ENCODE assay signal across 22 mouse cellular contexts in the genomic region with DNA sequence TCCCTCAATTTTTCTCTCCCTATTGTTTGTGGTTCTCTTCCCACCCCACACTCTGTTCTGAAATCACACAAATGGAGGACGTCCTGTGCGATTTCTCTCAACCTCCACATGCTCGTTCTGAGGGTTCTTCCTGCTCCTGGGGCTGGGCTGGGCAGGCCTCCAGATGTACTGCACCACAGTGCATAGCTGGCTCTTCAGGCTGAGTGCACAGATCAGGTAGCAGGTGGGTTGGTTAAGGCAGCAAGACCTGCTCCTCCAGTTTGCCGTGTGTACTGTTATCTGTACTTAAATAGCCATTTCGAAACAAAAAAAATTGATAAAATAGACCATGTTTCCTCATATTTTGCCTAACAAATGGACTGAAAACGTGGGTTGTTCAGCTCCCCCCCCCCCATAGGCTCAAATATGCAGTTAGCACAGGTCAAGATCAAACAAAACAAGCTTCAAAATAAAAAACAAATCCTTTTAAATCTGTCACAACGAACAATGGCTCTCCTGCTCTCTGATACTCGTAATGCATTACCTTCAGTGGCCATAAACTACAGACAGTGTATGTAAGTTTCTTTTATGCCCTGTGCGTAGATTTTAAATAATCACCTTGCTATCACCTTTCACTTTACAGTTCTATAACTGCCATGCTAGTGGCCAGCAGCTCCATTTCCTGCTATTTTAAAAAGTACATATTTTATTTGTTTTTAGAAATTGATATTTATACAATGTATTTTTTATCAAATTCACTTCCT. TPM values are rescaled to one million over a fixed set of nuclear protein-coding genes. Genes with fewer than 3 reads are reported as not detected.
DNase-seq lines count a peak whose midpoint lies in the region; ATAC-seq and TF ChIP-seq lines count a peak whose summit lies in the region.
"Had no signal": no experiment of that assay in that cellular context is flagged by ENCODE, and none has a peak within 500 bp of the region (broad histone marks: within the 10 kb centered on the region; RNA-seq: fewer than 3 reads in every experiment).

No protein-coding gene starts in this region.

- H3K36me3 ChIP-seq in intestine, embryonic 15.5 days, result no peaks in the 10 kb centered on the region
- H3K36me3 ChIP-seq in lung, embryonic 16.5 days (ENCODE audit: control insufficient read depth, insufficient read depth, low read length), result no peaks in the 10 kb centered on the region
- no peaks in the 10 kb centered on the region for H3K36me3 ChIP-seq in stomach, embryonic 16.5 days (ENCODE audit: control insufficient read depth, insufficient read depth, low read length)
- H3K36me3 ChIP-seq in liver, postnatal 0 days (replicated peaks; ENCODE audit: insufficient read depth, low read length), result no peaks in the 10 kb centered on the region
- H3K36me3 ChIP-seq: hindbrain, embryonic 12.5 days; limb, embryonic 12.5 days; liver, embryonic 15.5 days; neural tube, embryonic 15.5 days had no signal

- no peak overlapping the region for H3K4me2 ChIP-seq in intestine, embryonic 15.5 days (replicated peaks)
- H3K4me2 ChIP-seq in lung, embryonic 16.5 days (ENCODE audit: low read depth, low read length), result peak overlapping the region; percentile 32
- 0 out of 2 replicates have a peak overlapping the region, but pooled peaks have one; percentile 19 for H3K4me2 ChIP-seq in stomach, embryonic 16.5 days (ENCODE audit: low read depth, low read length)
- no peak overlapping the region for H3K4me2 ChIP-seq in liver, postnatal 0 days (ENCODE audit: low read depth, low read length)
- H3K4me2 ChIP-seq: hindbrain, embryonic 12.5 days; limb, embryonic 12.5 days; liver, embryonic 15.5 days; midbrain, embryonic 11.5 days; neural tube, embryonic 15.5 days had no signal

- peak; percentile 96 for ATAC-seq in intestine, embryonic 15.5 days
- peak; percentile 96 for ATAC-seq in lung, embryonic 16.5 days (ENCODE audit: low read depth)
- ATAC-seq in stomach, embryonic 16.5 days (ENCODE audit: insufficient read depth, low FRiP score), result peak; percentile 97
- ATAC-seq in liver, postnatal 0 days, result no peak
- ATAC-seq: CD4-positive, CD25-positive, alpha-beta regulatory T cell, adult 4 months had no signal

- TF ChIP-seq EP300 in liver, postnatal 0 days (IDR thresholded peaks at IDR 0.05; ENCODE audit: low read depth), result no peak

- no peak for TF ChIP-seq CTCF in liver, postnatal 0 days (IDR thresholded peaks at IDR 0.05; ENCODE audit: low read depth)

- peaks cover 31% of the 10 kb centered on the region for H3K27me3 ChIP-seq in intestine, embryonic 15.5 days (replicated peaks)
- H3K27me3 ChIP-seq in lung, embryonic 16.5 days (ENCODE audit: control insufficient read depth, insufficient read depth, low read depth, low read length), result peaks cover 41% of the 10 kb centered on the region
- peaks cover 32% of the 10 kb centered on the region for H3K27me3 ChIP-seq in stomach, embryonic 16.5 days (ENCODE audit: control insufficient read depth, insufficient read depth, low read length)
- peaks cover 54% of the 10 kb centered on the region for H3K27me3 ChIP-seq in liver, postnatal 0 days (ENCODE audit: insufficient read depth, low read length)

- no peak overlapping the region for H3K4me3 ChIP-seq in intestine, embryonic 15.5 days (replicated peaks)
- no peak overlapping the region for H3K4me3 ChIP-seq in lung, embryonic 16.5 days (ENCODE audit: low read length)
- no peak overlapping the region for H3K4me3 ChIP-seq in stomach, embryonic 16.5 days (replicated peaks; ENCODE audit: low read length)
- H3K4me3 ChIP-seq in liver, postnatal 0 days (ENCODE audit: low read depth, low read length), result no peak overlapping the region
- H3K4me3 ChIP-seq: hindbrain, embryonic 12.5 days; limb, embryonic 12.5 days; liver, embryonic 15.5 days; neural tube, embryonic 15.5 days had no signal

- 0 out of 2 replicates have a peak overlapping the region, but pooled peaks have one; percentile 4 for H3K27ac ChIP-seq in intestine, embryonic 15.5 days
- H3K27ac ChIP-seq in lung, embryonic 16.5 days (ENCODE audit: low read length), result peak overlapping the region; percentile 82
- H3K27ac ChIP-seq in stomach, embryonic 16.5 days (ENCODE audit: low read length), result peak overlapping the region; percentile 80
- no peak overlapping the region for H3K27ac ChIP-seq in liver, postnatal 0 days (ENCODE audit: low read depth)
- H3K27ac ChIP-seq: hindbrain, embryonic 12.5 days; limb, embryonic 12.5 days; liver, embryonic 15.5 days; neural tube, embryonic 15.5 days had no signal

- 45% methylated on average over 9 of the region's 9 CpGs for WGBS in intestine, embryonic 15.5 days
- 38% methylated on average over 9 of the region's 9 CpGs for WGBS in lung, embryonic 16.5 days
- WGBS in stomach, embryonic 16.5 days, result 49% methylated on average over 9 of the region's 9 CpGs
- WGBS in liver, postnatal 0 days (ENCODE audit: insufficient replicate concordance), result 53% methylated on average over 9 of the region's 9 CpGs

- H3K4me1 ChIP-seq in intestine, embryonic 15.5 days (replicated peaks), result peaks cover 10% of the 10 kb centered on the region
- no peaks in the 10 kb centered on the region for H3K4me1 ChIP-seq in lung, embryonic 16.5 days (replicated peaks; ENCODE audit: control insufficient read depth, insufficient read depth, low read length)
- H3K4me1 ChIP-seq in stomach, embryonic 16.5 days (ENCODE audit: control insufficient read depth, insufficient read depth, low read length), result 0 out of 2 replicates have a peak, but pooled peaks cover 2% of the 10 kb centered on the region
- H3K4me1 ChIP-seq in liver, postnatal 0 days (ENCODE audit: insufficient read depth), result peaks cover 3% of the 10 kb centered on the region; the same call in 1 of the 2 replicates
- H3K4me1 ChIP-seq: liver, embryonic 15.5 days had no signal

- H3K9me3 ChIP-seq in intestine, embryonic 15.5 days, result no peaks in the 10 kb centered on the region
- no peaks in the 10 kb centered on the region for H3K9me3 ChIP-seq in lung, embryonic 16.5 days (ENCODE audit: control insufficient read depth, low read length)
- H3K9me3 ChIP-seq in stomach, embryonic 16.5 days (replicated peaks; ENCODE audit: control insufficient read depth, low read length), result no peaks in the 10 kb centered on the region
- no peaks in the 10 kb centered on the region for H3K9me3 ChIP-seq in liver, postnatal 0 days (ENCODE audit: low read length)
- H3K9me3 ChIP-seq: hindbrain, embryonic 12.5 days; limb, embryonic 12.5 days; liver, embryonic 15.5 days; neural tube, embryonic 15.5 days had no signal

- H3K9ac ChIP-seq in intestine, embryonic 15.5 days, result no peak overlapping the region
- no peak overlapping the region for H3K9ac ChIP-seq in lung, embryonic 16.5 days (ENCODE audit: low read length)
- H3K9ac ChIP-seq in stomach, embryonic 16.5 days (ENCODE audit: low read length), result no peak overlapping the region
- H3K9ac ChIP-seq in liver, postnatal 0 days (replicated peaks), result no peak overlapping the region
- H3K9ac ChIP-seq: hindbrain, embryonic 12.5 days; limb, embryonic 12.5 days; liver, embryonic 15.5 days; neural tube, embryonic 15.5 days had no signal

- DNase-seq in urinary bladder, adult 18-20 months (ENCODE audit: low spot score in 2 of 2), result peak; percentile 42 to 65
- no peak for DNase-seq in urinary bladder, postnatal 10 days (ENCODE audit: low spot score)
- DNase-seq in yolk sac, embryonic 10.5 days (ENCODE audit: low spot score), result no peak
- DNase-seq in gastrocnemius, postnatal 4 days (ENCODE audit: low spot score in 2 of 2), result no peak
- no peak for DNase-seq in liver, postnatal 0 days
- DNase-seq: adrenal gland, postnatal 25 days; cerebellum, adult 9-11 months; embryo, embryonic 11 days; kidney, adult 2 months; retina, postnatal 1 day had no signal

RNA-seq across cellular contexts. Expression of a gene that starts 7.1 kb away (rescaled TPM):
- 0.09 TPM in 1 of 2 replicates, not detected in the other for polyA plus RNA-seq in intestine, embryonic 15.5 days (2015; fragmentation: Nextera tagmentation; extraction: Ambion mirVana)
- polyA plus RNA-seq in lung, embryonic 16.5 days (2015; fragmentation: Nextera tagmentation; extraction: Ambion mirVana), result 9.3 and 9.9 TPM in 2 replicates
- polyA plus RNA-seq in stomach, embryonic 16.5 days (2015; fragmentation: Nextera tagmentation; extraction: Ambion mirVana), result 0.21 and 0.30 TPM in 2 replicates
- not detected for total RNA-seq in gastrocnemius, postnatal 4 days (2021)
- polyA plus RNA-seq in liver, postnatal 0 days (2015; fragmentation: Nextera tagmentation; extraction: Ambion mirVana), result not detected in 2 replicates
- total RNA-seq: adrenal gland, postnatal 25 days; granulocyte monocyte progenitor cell, adult 5-6 weeks had no signal
- polyA plus RNA-seq: kidney, adult 2 months; limb, embryonic 12.5 days; liver, embryonic 15.5 days had no signal

RNA-seq across cellular contexts. Expression of a gene that starts 13.1 kb away (rescaled TPM):
- polyA plus RNA-seq in intestine, embryonic 15.5 days (2015; fragmentation: Nextera tagmentation; extraction: Ambion mirVana), result 0.27 and 0.34 TPM in 2 replicates
- 15.3 and 16.7 TPM in 2 replicates for polyA plus RNA-seq in lung, embryonic 16.5 days (2015; fragmentation: Nextera tagmentation; extraction: Ambion mirVana)
- polyA plus RNA-seq in stomach, embryonic 16.5 days (2015; fragmentation: Nextera tagmentation; extraction: Ambion mirVana), result 0.63 and 0.97 TPM in 2 replicates
- total RNA-seq in gastrocnemius, postnatal 4 days (2021), result under 1 TPM in 1 of 2 experiments, not detected in 1; 0.26 TPM
- 0.58 TPM in 2 replicates for polyA plus RNA-seq in liver, postnatal 0 days (2015; fragmentation: Nextera tagmentation; extraction: Ambion mirVana)
- polyA plus RNA-seq: CD4-positive, CD25-positive, alpha-beta regulatory T cell, adult 4 months had no signal

RNA-seq across cellular contexts. Expression of a gene that starts 34.2 kb away (rescaled TPM):
- polyA plus RNA-seq in intestine, embryonic 15.5 days (2015; fragmentation: Nextera tagmentation; extraction: Ambion mirVana), result not detected in 2 replicates
- 4.6 and 5.4 TPM in 2 replicates for polyA plus RNA-seq in lung, embryonic 16.5 days (2015; fragmentation: Nextera tagmentation; extraction: Ambion mirVana)
- 0.08 TPM in 1 of 2 replicates, not detected in the other for polyA plus RNA-seq in stomach, embryonic 16.5 days (2015; fragmentation: Nextera tagmentation; extraction: Ambion mirVana)
- total RNA-seq in gastrocnemius, postnatal 4 days (2021), result not detected
- polyA plus RNA-seq in liver, postnatal 0 days (2015; fragmentation: Nextera tagmentation; extraction: Ambion mirVana), result not detected in 2 replicates
- total RNA-seq: adrenal gland, postnatal 25 days; granulocyte monocyte progenitor cell, adult 5-6 weeks; layer of hippocampus, adult 18-20 months; left cerebral cortex, adult 18-20 months had no signal
- polyA plus RNA-seq: CD4-positive, CD25-positive, alpha-beta regulatory T cell, adult 4 months; kidney, adult 2 months; limb, embryonic 12.5 days; liver, embryonic 15.5 days; midbrain, embryonic 11.5 days; neural tube, embryonic 15.5 days had no signal

RNA-seq across cellular contexts. Expression of a gene that starts 45.5 kb away (rescaled TPM):
- polyA plus RNA-seq in intestine, embryonic 15.5 days (2015; fragmentation: Nextera tagmentation; extraction: Ambion mirVana), result 106 and 119 TPM in 2 replicates
- 169 and 172 TPM in 2 replicates for polyA plus RNA-seq in lung, embryonic 16.5 days (2015; fragmentation: Nextera tagmentation; extraction: Ambion mirVana)
- 143 and 156 TPM in 2 replicates for polyA plus RNA-seq in stomach, embryonic 16.5 days (2015; fragmentation: Nextera tagmentation; extraction: Ambion mirVana)
- total RNA-seq in gastrocnemius, postnatal 4 days (2021), result 10 to 100 TPM; 54.8 to 60.8 TPM
- polyA plus RNA-seq in liver, postnatal 0 days (2015; fragmentation: Nextera tagmentation; extraction: Ambion mirVana), result 5.5 and 5.8 TPM in 2 replicates
- total RNA-seq: granulocyte monocyte progenitor cell, adult 5-6 weeks had no signal
- polyA plus RNA-seq: CD4-positive, CD25-positive, alpha-beta regulatory T cell, adult 4 months had no signal

Comparison
In these comparisons a context has a peak if more than half of its experiments do, and no peak if none do; other contexts are left out.
1. DNase-seq: peak in urinary bladder, adult 18-20 months (2 of 2); none in urinary bladder, postnatal 10 days (single experiment), yolk sac, embryonic 10.5 days (single experiment), gastrocnemius, postnatal 4 days (0 of 2) and liver, postnatal 0 days (single experiment).
2. H3K4me2 ChIP-seq: peak in lung, embryonic 16.5 days (single experiment) and stomach, embryonic 16.5 days (single experiment); none in intestine, embryonic 15.5 days (single experiment) and liver, postnatal 0 days (single experiment).